Mouse (Mus musculus) cerebellum, postnatal 4 days (tissue): ENCODE results near the gene Akt2.

ENCODE experiments used
- DNase-seq, 2 experiments: peaks; one replicate each; pipeline ENCODE4 v3.0.0; 2022; ENCODE audit warnings: low spot score in 2 of 2, mixed read lengths in 1 of 2

Akt2 gene

DNA sequence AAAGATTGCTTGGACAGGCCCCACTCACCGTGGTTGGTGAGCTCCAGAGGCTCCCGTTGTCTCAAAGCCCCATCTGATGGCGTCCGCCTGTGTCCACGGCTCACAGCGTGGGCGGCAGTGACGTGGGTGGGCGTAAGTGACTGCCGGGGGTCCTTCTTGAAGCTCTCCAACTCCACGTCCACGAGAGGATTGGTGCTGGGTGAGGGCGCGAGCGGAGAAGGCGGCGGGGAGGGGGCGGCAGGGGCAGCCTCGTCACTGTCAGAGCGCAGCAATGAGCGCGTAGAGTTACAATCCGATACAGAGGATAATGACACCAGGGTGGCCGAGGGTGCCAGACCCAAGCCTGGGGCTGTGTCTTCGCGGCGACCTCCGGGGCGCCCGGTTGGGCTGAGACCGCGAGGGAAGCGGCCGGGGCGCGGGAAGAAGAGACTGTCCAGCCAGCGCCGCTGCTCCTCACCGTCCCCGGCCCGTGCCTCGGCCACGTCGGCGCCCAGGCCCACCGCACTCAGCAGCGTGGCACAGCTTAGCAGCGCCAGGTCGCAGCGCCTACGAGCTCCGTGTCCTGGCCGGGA lies 66.6 kb downstream of the Akt2 start:
- DNase-seq: no peak

DNA sequence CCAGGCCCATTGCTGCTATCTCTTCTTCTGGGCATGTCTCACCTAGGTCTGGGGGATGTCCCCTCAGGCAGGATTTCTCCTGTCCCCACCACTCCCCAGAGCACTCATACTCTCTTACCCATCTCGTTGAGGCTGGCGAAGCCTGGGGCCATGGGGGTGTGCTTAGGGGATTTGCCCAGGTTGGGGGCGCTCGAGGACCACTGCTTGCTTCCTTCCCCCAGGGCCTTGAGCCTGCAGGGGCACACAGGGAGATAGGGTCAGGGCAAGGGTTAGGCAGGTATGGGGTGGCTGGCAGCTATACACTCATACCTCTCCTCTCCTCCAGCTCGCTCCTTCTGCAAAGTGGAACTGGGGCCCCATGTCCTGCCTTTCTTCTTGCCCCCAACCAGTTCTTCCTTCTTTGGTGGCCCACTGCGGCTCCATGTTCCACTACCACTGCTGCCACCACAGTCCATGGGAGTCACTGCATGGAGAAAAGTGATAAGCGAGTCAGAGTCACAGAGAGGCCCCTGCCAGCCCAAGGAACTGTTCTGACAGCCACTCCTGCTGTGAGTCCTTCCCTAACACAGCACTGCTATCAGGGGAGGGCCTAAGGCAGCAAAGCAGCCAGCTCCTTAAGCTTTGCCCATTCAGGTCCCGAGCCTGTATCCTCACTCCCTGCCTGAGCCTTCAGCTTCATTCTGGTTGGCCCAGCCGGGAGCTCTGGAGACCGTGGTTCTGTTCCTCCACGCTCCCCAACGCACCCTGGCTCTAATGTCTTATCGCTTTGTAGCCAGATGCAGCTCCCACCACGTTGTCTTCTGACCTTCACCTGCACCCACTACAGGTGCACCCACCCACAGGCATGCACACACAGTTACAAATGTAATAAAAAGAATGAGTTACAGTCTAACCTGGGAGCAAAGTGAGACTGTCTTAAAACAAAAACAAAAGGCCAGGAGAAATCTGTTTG lies 67.6 kb downstream of the Akt2 start:
- no peak for DNase-seq

DNA sequence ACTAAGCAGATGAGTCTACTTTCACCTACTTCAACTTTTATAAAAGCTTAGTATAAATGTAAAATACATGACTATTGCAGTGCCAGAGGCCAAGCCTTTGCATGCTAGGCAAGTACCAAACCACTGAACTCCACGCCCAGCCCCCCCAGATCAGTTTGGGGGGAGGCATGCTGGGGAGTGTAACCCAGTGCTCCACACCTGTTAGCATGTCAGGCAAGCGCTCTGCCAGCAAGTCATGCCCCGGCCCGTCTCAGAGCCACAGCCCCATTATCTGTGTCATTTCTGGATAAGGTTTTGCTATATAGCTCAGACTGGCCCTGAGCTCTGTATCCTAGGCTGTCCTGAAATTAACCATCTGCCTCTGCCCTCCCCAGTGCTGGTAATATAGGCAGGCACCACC lies 70.7 kb downstream of the Akt2 start:
- DNase-seq: no peak

DNA sequence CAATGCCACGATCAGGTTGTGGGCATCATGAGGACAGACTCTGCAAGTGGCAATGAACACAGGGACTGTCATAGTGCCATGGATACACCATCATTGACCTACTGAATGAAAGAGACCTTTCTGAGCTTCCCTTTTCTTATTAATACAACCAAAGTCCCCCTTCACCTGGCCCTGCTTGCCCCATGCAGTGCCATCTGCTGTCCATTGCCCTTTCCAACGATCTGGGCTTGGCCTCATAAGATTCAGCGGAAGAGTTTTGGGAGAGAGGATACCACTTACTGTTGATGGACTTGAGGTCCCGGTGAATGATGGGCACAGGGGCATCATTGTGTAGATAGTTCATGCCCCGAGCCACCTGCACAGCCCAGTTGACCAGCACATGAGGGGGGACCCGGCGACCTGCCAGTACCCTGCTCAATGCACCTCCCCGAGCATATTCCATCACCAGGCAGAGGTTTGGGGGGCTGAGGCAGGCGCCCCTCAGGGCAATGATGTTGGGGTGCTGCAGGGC lies 81.8 kb downstream of the Akt2 start:
- no peak for DNase-seq

DNA sequence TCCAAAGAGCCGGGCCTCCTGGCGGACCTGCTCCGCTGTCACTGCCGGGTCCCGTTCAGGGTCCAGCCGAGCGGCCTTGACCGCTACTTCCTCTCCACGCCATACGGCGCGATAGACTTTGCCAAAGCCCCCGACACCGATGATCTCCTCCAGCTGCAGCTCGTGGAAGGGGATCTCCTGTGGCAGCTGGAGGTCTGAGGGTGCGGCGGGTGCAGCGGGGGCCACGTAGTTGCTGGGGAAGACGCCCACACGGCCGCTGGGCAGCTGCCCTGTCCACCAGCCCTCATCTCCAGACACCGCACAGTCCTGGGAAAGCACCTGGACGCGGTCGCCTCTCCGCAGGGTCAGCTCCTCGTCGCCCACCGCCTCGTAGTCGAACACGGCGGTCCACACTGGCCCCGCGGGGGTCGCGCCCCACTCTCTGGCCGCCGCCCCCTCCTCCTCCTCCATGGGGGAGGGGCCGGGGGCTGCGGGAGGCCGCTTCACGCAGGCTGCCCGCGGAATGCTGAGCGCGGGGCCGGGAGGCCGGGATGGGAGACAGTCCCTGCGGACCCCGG lies 82.3 kb downstream of the Akt2 start:
- peak in 1 of 2 experiments; percentile 36 for DNase-seq

DNA sequence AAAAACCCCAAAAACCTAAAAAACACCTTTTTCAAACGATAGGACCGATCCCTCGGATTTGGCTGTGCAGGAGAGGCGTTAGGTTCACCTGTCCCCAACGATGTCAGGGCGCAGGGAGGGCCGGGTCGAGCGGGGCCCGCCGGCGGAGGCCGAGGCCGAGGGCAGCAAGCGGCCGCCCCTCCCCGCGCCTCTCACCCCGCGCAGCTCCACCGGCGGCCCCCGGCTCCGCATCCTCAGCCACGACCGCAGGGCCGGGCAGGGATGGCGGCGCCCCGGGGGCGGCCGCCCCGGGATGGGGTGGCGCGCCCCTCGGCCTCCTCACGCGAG lies 82.8 kb downstream of the Akt2 start:
- no peak for DNase-seq

DNA sequence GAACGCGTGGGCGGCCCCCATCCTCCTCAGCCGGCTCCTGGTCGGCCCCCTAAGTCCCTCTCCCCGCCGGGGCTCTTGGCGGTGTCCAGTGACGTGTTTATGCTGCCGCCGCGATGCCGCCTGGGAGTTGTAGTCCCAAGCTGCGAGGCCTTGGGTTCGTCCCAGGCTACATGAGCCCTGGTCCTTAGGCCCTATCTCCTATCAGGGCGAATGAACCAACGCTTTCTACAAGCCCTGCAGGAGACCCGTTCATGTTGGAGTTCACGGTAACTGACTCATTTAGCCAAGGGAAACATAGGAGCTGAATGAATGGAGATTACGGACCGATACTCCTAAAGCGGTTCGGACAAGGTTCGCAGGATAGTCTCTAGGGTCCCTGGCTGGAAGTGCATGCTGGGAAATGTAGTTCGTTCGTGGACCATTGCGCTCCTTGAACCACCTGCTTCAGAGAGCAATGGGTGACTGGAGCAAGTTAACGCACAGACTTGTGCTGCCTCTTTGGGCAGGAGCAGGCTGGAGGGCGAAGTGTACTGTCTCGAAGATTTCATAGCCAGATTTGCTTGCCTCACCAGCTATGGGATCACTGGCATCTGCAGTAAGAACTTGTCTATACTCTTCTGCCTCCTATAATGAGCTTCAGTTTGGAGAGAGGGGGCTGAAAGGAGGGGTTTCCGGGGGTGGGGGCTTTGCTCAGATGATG lies 83.3 kb downstream of the Akt2 start, which contains the start of gene Map3k10:
Gene Map3k10 (minus strand): TSS at position 77 of the 700 bp plus-strand sequence.
- DNase-seq: peak; percentile 83 to 90

DNA sequence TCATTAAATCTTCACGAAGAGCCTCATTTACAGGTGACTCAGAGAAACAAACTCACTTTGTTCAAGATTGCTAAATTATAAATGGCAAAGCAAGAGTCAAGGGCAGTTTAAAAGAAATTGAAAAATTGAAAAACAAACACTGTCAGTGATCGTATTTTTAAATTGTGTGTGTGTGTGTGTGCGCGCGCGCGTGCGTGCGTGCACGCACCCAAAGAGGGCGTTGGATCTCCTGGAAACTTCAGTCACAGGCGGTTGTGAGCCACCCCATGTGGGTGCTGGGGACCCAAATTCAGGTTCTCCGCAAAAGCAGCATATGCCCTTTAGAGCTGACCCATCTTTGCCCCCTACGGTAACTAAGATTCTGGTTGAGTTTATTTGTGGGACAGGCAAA lies 83.9 kb downstream of the Akt2 start:
- DNase-seq: no peak

DNA sequence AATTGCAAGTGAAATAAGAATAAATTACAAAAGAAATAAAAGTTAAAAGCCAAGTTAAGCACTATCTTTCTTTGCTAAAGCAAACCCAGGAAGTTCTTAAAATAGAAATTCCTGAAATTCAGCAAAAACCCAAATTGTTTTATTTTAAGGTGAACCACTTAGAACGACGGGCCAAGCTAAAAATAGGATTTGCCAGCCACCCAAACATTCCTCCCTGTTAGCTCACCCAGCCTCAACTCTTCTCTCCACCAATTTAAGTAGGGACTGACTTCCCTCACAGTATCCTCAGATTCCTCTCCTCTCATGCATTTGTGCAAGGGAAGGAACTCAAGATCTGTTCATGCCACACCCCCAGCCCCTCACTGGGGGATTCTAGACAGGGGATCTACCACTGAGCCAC lies 91.9 kb downstream of the Akt2 start:
- DNase-seq: no peak

DNA sequence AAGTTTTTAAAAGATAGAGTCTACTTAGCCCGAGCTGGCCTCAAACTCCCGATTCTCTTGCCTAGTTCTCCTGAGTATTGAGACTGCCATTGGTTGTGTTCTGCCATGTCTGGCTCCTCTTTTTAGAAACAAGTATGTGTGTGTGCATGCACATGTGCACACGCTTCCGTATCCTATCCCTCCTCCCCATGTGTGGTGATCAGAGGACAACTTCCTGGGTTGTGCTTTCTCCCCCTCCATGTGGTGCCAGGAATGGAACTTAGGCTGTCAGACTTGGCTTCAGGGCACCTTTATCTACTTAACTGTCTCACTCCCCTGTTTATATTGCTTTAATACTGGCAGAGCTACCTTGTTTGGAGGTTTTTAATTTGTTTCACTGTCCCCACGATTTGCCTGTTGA lies 93.9 kb downstream of the Akt2 start:
- no peak for DNase-seq

DNA sequence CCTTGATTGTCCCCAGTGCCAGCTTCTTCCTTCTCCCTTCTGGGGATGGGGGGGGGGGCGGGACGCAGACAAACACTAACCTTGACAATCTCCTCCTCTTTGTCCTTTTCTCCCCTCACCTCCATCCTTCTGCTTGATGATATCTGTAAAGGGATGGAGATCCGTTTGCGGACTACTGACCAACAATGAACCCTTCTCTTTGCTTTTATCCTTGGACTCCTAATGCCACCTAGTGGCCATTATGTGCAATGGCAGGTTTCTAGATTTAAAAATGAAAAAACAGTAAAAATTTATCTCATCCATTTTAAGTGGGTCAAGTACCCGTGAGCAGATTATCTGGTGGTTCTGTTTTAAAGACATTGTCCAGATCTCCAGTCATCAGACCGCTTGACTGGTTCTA lies 94.3 kb downstream of the Akt2 start:
- DNase-seq: no peak

DNA sequence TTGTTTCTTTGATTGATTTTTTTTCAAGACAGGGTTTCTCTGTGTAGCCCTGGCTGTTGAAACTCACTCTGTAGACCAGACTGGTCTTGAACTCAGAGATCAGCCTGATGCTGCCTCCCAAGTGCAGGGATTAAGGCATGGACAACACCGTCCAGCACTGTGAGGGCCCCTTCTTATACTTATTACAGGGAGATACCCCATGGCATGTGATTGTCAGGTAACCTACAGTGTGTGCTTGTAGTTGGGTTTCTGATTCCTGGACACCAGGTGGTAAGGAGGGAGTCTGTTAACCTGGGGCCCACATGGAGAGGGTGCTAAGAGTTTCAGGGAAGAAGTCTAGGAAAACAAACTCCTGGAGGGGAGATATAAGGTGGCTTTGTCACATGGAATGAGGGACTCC lies 95.7 kb downstream of the Akt2 start:
- no peak for DNase-seq

DNA sequence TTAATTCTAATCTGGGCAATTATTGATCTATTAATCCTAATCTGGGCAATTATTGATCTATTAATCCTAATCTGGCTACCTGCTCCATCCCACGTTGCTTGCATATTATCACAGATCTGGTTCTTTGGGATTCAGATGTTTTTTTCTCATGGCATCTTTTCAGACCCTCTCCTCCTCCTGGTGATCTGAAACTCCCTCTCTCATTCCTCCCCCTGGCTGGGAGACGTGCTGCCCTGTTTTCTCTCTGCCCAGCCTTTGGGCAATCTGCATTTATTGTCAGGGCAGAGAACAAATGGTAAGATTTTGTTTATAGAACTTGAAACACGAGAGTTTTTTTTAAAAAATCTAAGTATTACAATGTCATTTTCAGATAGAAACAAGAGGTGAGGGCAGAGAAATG lies 96.5 kb downstream of the Akt2 start:
- no peak for DNase-seq

DNA sequence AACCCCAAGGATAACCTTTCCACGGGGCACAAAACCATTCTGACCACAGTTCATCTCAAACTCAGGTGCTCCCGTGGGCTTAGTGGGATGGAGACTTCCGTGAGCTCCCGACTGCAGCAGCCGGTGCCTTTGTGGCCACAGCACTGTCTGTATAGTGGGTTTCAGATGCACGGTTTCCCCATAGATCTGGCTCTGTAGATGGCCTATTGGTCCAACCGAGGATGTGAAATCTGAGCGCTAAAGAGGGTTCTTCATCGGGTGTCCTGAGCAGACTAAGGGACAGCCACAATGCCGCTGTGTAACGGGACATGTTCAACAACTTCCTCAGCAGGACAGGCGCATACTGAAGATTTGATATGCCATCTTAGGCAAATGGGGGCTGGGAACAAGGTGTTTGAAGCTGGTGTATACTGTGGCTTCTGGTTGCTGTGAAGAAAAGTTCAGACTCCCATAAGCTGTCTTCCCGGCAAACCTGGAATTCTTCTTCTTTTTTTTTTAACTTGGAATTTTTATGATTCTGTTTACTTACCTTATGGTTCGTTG lies 97.0 kb downstream of the Akt2 start:
- no peak for DNase-seq

DNA sequence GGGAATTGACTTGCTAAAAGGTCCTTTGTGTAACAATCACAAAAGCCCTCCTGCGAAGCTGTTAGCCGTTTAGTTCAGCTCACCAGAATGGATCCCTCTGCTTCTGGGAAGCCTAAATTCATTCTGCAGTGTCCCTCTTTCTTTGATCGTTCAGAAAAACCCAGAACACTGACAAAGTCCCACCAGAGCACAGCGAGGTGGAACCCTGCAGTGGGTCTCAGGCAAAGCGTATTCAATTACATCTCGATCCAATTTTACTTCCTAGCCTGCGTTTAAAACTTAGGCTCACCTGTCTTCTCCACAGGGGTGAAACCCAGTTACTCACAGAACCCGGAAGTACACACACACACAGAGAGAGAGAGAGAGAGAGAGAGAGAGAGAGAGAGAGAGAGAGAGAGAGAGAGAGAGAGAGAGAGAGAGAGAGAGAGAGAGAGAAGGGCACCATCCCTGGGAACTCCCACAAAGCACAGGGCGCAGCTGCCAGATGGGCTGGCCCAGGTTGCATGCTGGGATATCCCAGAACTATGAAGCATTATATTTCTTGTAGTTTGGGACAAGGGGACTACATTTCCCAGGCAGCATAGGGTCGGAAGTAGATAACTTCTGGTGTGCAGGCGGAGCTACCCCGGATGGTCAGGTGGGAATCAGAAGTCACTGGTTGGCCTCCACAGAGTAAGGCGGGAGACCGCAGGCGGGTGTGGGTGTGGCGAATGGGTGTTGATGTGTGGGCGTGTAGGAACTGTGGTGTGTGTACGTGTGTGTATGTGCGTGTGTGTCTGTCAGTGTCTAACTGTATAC lies 97.7 kb downstream of the Akt2 start, which contains the start of gene Zfp607b:
Gene Zfp607b (plus strand): TSS at position 526 of the 798 bp plus-strand sequence.
- DNase-seq: peak; percentile 58 to 77
